Mouse (Mus musculus): ENCODE measurements at regions not wholly inside any gene's neighbourhood (a gene's known extent, or its start where the extent isn't known, plus 50 kb on each side); places are given as distances from the start of the nearest gene placed in this dataset.
"Not testable (repeated sequence)": the region's sequence is repeated elsewhere in the genome, so short reads cannot be mapped to it uniquely, and the experiment has no call there.

- DNase-seq (ENCODE audit: extremely low read depth, low read depth, low spot score); H3K36me3 ChIP-seq (ENCODE audit: control insufficient read depth, insufficient read depth, low read length); H3K27ac ChIP-seq (replicated peaks; ENCODE audit: insufficient read depth, low read depth, low read length); H3K27me3 ChIP-seq (ENCODE audit: control insufficient read depth, insufficient read depth, low read length); H3K4me3 ChIP-seq (ENCODE audit: insufficient read depth, low read depth, low read length); H3K9ac ChIP-seq (ENCODE audit: low read depth, low read length); H3K79me2 ChIP-seq (ENCODE audit: control insufficient read depth, insufficient read depth, low read length); H3K4me1 ChIP-seq (ENCODE audit: control insufficient read depth, insufficient read depth, low read length): not testable (repeated sequence)
- 49% methylated on average over 6 of the region's 6 CpGs for WGBS
These were observed 448.6 kb upstream of the Cobl start for GRCm38 (mm10) chr11:12913401-12913800.

- TF ChIP-seq POLR2A (IDR thresholded peaks at IDR 0.05; ENCODE audit: extremely low read depth, insufficient read depth, low read length) = no peak
- TF ChIP-seq CTCF (IDR thresholded peaks at IDR 0.05; ENCODE audit: low read depth, low read length) = no peak
- no peaks in the 10 kb centered on the region for H3K36me3 ChIP-seq (ENCODE audit: control insufficient read depth, insufficient read depth, low read length)
- H3K9ac ChIP-seq (ENCODE audit: low read depth, low read length) = no peak overlapping the region
- no peak for DNase-seq (ENCODE audit: extremely low read depth, low read depth, low spot score)
- no peak overlapping the region for H3K27ac ChIP-seq (replicated peaks; ENCODE audit: insufficient read depth, low read depth, low read length)
- H3K4me3 ChIP-seq (ENCODE audit: insufficient read depth, low read depth, low read length) = no peak overlapping the region
- no peaks in the 10 kb centered on the region for H3K27me3 ChIP-seq (ENCODE audit: control insufficient read depth, insufficient read depth, low read length)
- H3K4me1 ChIP-seq (ENCODE audit: control insufficient read depth, insufficient read depth, low read length) = no peaks in the 10 kb centered on the region
- 51% methylated on average over 1 of the region's 1 CpGs for WGBS
- no peaks in the 10 kb centered on the region for H3K79me2 ChIP-seq (ENCODE audit: control insufficient read depth, insufficient read depth, low read length)
These were observed 409.0 kb upstream of the Cobl start for GRCm38 (mm10) chr11:12873712-12874111.

- 18% methylated on average over 2 of the region's 2 CpGs for WGBS
- Histone ChIP-seq H3K4me1 (ENCODE audit: control insufficient read depth, insufficient read depth, low read length) (no peaks in the 10 kb centered on the region), H3K9ac (ENCODE audit: low read depth, low read length) (no peak overlapping the region), H3K36me3 (ENCODE audit: control insufficient read depth, insufficient read depth, low read length) (no peaks in the 10 kb centered on the region), H3K79me2 (ENCODE audit: control insufficient read depth, insufficient read depth, low read length) (no peaks in the 10 kb centered on the region), H3K4me3 (ENCODE audit: insufficient read depth, low read depth, low read length) (no peak overlapping the region), H3K27me3 (ENCODE audit: control insufficient read depth, insufficient read depth, low read length) (no peaks in the 10 kb centered on the region), H3K27ac (replicated peaks; ENCODE audit: insufficient read depth, low read depth, low read length) (no peak overlapping the region)
- TF ChIP-seq POLR2A (IDR thresholded peaks at IDR 0.05; ENCODE audit: extremely low read depth, insufficient read depth, low read length) = no peak
- TF ChIP-seq CTCF (IDR thresholded peaks at IDR 0.05; ENCODE audit: low read depth, low read length) = no peak
- peak; percentile 63 for DNase-seq (ENCODE audit: extremely low read depth, low read depth, low spot score)
These were observed 408.0 kb upstream of the Cobl start for GRCm38 (mm10) chr11:12872802-12873201.

- DNase-seq (ENCODE audit: extremely low read depth, low read depth, low spot score) = no peak
- WGBS = 7% methylated on average over 1 of the region's 1 CpGs
- Histone ChIP-seq H3K4me3 (ENCODE audit: insufficient read depth, low read depth, low read length) (no peak overlapping the region), H3K36me3 (ENCODE audit: control insufficient read depth, insufficient read depth, low read length) (no peaks in the 10 kb centered on the region), H3K9ac (ENCODE audit: low read depth, low read length) (no peak overlapping the region), H3K4me1 (ENCODE audit: control insufficient read depth, insufficient read depth, low read length) (no peaks in the 10 kb centered on the region), H3K27me3 (ENCODE audit: control insufficient read depth, insufficient read depth, low read length) (no peaks in the 10 kb centered on the region), H3K27ac (replicated peaks; ENCODE audit: insufficient read depth, low read depth, low read length) (no peak overlapping the region), H3K79me2 (ENCODE audit: control insufficient read depth, insufficient read depth, low read length) (no peaks in the 10 kb centered on the region)
- no peak for TF ChIP-seq POLR2A (IDR thresholded peaks at IDR 0.05; ENCODE audit: extremely low read depth, insufficient read depth, low read length)
- no peak for TF ChIP-seq CTCF (IDR thresholded peaks at IDR 0.05; ENCODE audit: low read depth, low read length)
These were observed 407.6 kb upstream of the Cobl start for GRCm38 (mm10) chr11:12872399-12872798.

- TF ChIP-seq CTCF (IDR thresholded peaks at IDR 0.05; ENCODE audit: low read depth, low read length) = no peak
- TF ChIP-seq POLR2A (IDR thresholded peaks at IDR 0.05; ENCODE audit: extremely low read depth, insufficient read depth, low read length) = no peak
- Histone ChIP-seq H3K27me3 (ENCODE audit: control insufficient read depth, insufficient read depth, low read length) (no peaks in the 10 kb centered on the region), H3K79me2 (ENCODE audit: control insufficient read depth, insufficient read depth, low read length) (no peaks in the 10 kb centered on the region), H3K4me1 (ENCODE audit: control insufficient read depth, insufficient read depth, low read length) (no peaks in the 10 kb centered on the region), H3K4me3 (ENCODE audit: insufficient read depth, low read depth, low read length) (no peak overlapping the region), H3K9ac (ENCODE audit: low read depth, low read length) (no peak overlapping the region), H3K27ac (replicated peaks; ENCODE audit: insufficient read depth, low read depth, low read length) (no peak overlapping the region), H3K36me3 (ENCODE audit: control insufficient read depth, insufficient read depth, low read length) (no peaks in the 10 kb centered on the region)
- no peak for DNase-seq (ENCODE audit: extremely low read depth, low read depth, low spot score)
These were observed 402.8 kb upstream of the Cobl start for GRCm38 (mm10) chr11:12867541-12867940.

GRCm38 (mm10) chr11:12865034-12865620 is 400.4 kb upstream of the Cobl start:
- WGBS = 83% methylated on average over 2 of the region's 2 CpGs
- Histone ChIP-seq H3K36me3 (ENCODE audit: control insufficient read depth, insufficient read depth, low read length) (no peaks in the 10 kb centered on the region), H3K27ac (replicated peaks; ENCODE audit: insufficient read depth, low read depth, low read length) (no peak overlapping the region), H3K79me2 (ENCODE audit: control insufficient read depth, insufficient read depth, low read length) (no peaks in the 10 kb centered on the region), H3K9ac (ENCODE audit: low read depth, low read length) (no peak overlapping the region), H3K27me3 (ENCODE audit: control insufficient read depth, insufficient read depth, low read length) (no peaks in the 10 kb centered on the region), H3K4me3 (ENCODE audit: insufficient read depth, low read depth, low read length) (no peak overlapping the region), H3K4me1 (ENCODE audit: control insufficient read depth, insufficient read depth, low read length) (no peaks in the 10 kb centered on the region)
- DNase-seq (ENCODE audit: extremely low read depth, low read depth, low spot score) = no peak
- TF ChIP-seq POLR2A (IDR thresholded peaks at IDR 0.05; ENCODE audit: extremely low read depth, insufficient read depth, low read length) (no peak), CTCF (IDR thresholded peaks at IDR 0.05; ENCODE audit: low read depth, low read length) (no peak)

All from liver, adult 2 months (tissue).